Mouse (Mus musculus): ENCODE results near the gene Ubash3b. TPM values are rescaled to one million over a fixed set of nuclear protein-coding genes. Genes with fewer than 3 reads are reported as not detected.

Gene Ubash3b
- polyA plus RNA-seq, 1 experiment from 2014 or later: 3.4 TPM

GRCm38 (mm10) chr9:41011512-41012436, 149.7 kb downstream of the Ubash3b start:
- no peak overlapping the region for H3K4me3 ChIP-seq (ENCODE audit: low read length)
- no peak overlapping the region for H3K4me2 ChIP-seq (ENCODE audit: low read depth, low read length)
- H3K9me3 ChIP-seq (ENCODE audit: control insufficient read depth, low read length): no peaks in the 10 kb centered on the region
- H3K4me1 ChIP-seq (ENCODE audit: control insufficient read depth, insufficient read depth, low read length): no peaks in the 10 kb centered on the region
- no peak overlapping the region for H3K9ac ChIP-seq (ENCODE audit: low read depth, low read length)
- no peaks in the 10 kb centered on the region for H3K36me3 ChIP-seq (ENCODE audit: control insufficient read depth, insufficient read depth, low read length)
- no peaks in the 10 kb centered on the region for H3K27me3 ChIP-seq (replicated peaks; ENCODE audit: control insufficient read depth, insufficient read depth, low read length)
- ATAC-seq: no peak
- no peak overlapping the region for H3K27ac ChIP-seq (ENCODE audit: low read length)
- 69% methylated on average over 13 of the region's 13 CpGs for WGBS

GRCm38 (mm10) chr9:41007785-41008184, 153.7 kb downstream of the Ubash3b start:
- 12% methylated on average over 1 of the region's 1 CpGs for WGBS
- Histone ChIP-seq H3K9ac (ENCODE audit: low read depth, low read length) (no peak overlapping the region), H3K27me3 (replicated peaks; ENCODE audit: control insufficient read depth, insufficient read depth, low read length) (no peaks in the 10 kb centered on the region), H3K27ac (ENCODE audit: low read length) (no peak overlapping the region), H3K4me1 (ENCODE audit: control insufficient read depth, insufficient read depth, low read length) (no peaks in the 10 kb centered on the region), H3K4me2 (ENCODE audit: low read depth, low read length) (no peak overlapping the region), H3K9me3 (ENCODE audit: control insufficient read depth, low read length) (no peaks in the 10 kb centered on the region), H3K4me3 (ENCODE audit: low read length) (no peak overlapping the region), H3K36me3 (ENCODE audit: control insufficient read depth, insufficient read depth, low read length) (no peaks in the 10 kb centered on the region)
- ATAC-seq: no peak

- H3K27me3 ChIP-seq (replicated peaks; ENCODE audit: control insufficient read depth, insufficient read depth, low read length): no peaks in the 10 kb centered on the region
- no peak within 1 kb of the TSS for H3K9ac ChIP-seq (ENCODE audit: low read depth, low read length)
- no peaks in the 10 kb centered on the region for H3K4me1 ChIP-seq (ENCODE audit: control insufficient read depth, insufficient read depth, low read length)
- no peaks in the 10 kb centered on the region for H3K9me3 ChIP-seq (ENCODE audit: control insufficient read depth, low read length)
- 45% methylated on average over 4 of the region's 4 CpGs for WGBS
- no peaks in the 10 kb centered on the region for H3K36me3 ChIP-seq (ENCODE audit: control insufficient read depth, insufficient read depth, low read length)
- no peak within 1 kb of the TSS for H3K4me2 ChIP-seq (ENCODE audit: low read depth, low read length)
- no peak for ATAC-seq
- no peak within 1 kb of the TSS for H3K27ac ChIP-seq (ENCODE audit: low read length)
- no peak within 1 kb of the TSS for H3K4me3 ChIP-seq (ENCODE audit: low read length)
These were observed 157.1 kb downstream of the Ubash3b start, which contains the start of gene Crtam for GRCm38 (mm10) chr9:41004415-41004814. Crtam (minus strand) TSS chr9:41004628.

- Histone ChIP-seq H3K4me1 (ENCODE audit: control insufficient read depth, insufficient read depth, low read length) (no peaks in the 10 kb centered on the region), H3K9me3 (ENCODE audit: control insufficient read depth, low read length) (no peaks in the 10 kb centered on the region), H3K4me2 (ENCODE audit: low read depth, low read length) (no peak overlapping the region), H3K9ac (ENCODE audit: low read depth, low read length) (no peak overlapping the region), H3K27ac (ENCODE audit: low read length) (no peak overlapping the region), H3K4me3 (ENCODE audit: low read length) (no peak overlapping the region), H3K27me3 (replicated peaks; ENCODE audit: control insufficient read depth, insufficient read depth, low read length) (no peaks in the 10 kb centered on the region), H3K36me3 (ENCODE audit: control insufficient read depth, insufficient read depth, low read length) (no peaks in the 10 kb centered on the region)
- no peak for ATAC-seq
- WGBS: 80% methylated on average over 7 of the region's 7 CpGs
These were observed 164.2 kb downstream of the Ubash3b start for GRCm38 (mm10) chr9:40997116-40997779.

- H3K36me3 ChIP-seq (ENCODE audit: control insufficient read depth, insufficient read depth, low read length): no peaks in the 10 kb centered on the region
- no peak overlapping the region for H3K4me3 ChIP-seq (ENCODE audit: low read length)
- H3K27ac ChIP-seq (ENCODE audit: low read length): no peak overlapping the region
- WGBS: 82% methylated on average over 5 of the region's 5 CpGs
- no peaks in the 10 kb centered on the region for H3K4me1 ChIP-seq (ENCODE audit: control insufficient read depth, insufficient read depth, low read length)
- H3K4me2 ChIP-seq (ENCODE audit: low read depth, low read length): no peak overlapping the region
- no peak for ATAC-seq
- no peak overlapping the region for H3K9ac ChIP-seq (ENCODE audit: low read depth, low read length)
- no peaks in the 10 kb centered on the region for H3K9me3 ChIP-seq (ENCODE audit: control insufficient read depth, low read length)
- no peaks in the 10 kb centered on the region for H3K27me3 ChIP-seq (replicated peaks; ENCODE audit: control insufficient read depth, insufficient read depth, low read length)
These were observed 167.4 kb downstream of the Ubash3b start for GRCm38 (mm10) chr9:40994075-40994474.

GRCm38 (mm10) chr9:40991511-40991910, 170.0 kb downstream of the Ubash3b start:
- H3K4me2 ChIP-seq (ENCODE audit: low read depth, low read length): no peak overlapping the region
- H3K9ac ChIP-seq (ENCODE audit: low read depth, low read length): no peak overlapping the region
- H3K27me3 ChIP-seq (replicated peaks; ENCODE audit: control insufficient read depth, insufficient read depth, low read length): no peaks in the 10 kb centered on the region
- no peaks in the 10 kb centered on the region for H3K4me1 ChIP-seq (ENCODE audit: control insufficient read depth, insufficient read depth, low read length)
- no peak overlapping the region for H3K27ac ChIP-seq (ENCODE audit: low read length)
- H3K4me3 ChIP-seq (ENCODE audit: low read length): no peak overlapping the region
- 88% methylated on average over 6 of the region's 6 CpGs for WGBS
- H3K9me3 ChIP-seq (ENCODE audit: control insufficient read depth, low read length): no peaks in the 10 kb centered on the region
- no peaks in the 10 kb centered on the region for H3K36me3 ChIP-seq (ENCODE audit: control insufficient read depth, insufficient read depth, low read length)
- no peak for ATAC-seq

GRCm38 (mm10) chr9:40989940-40990588, 171.4 kb downstream of the Ubash3b start:
- no peak overlapping the region for H3K4me2 ChIP-seq (ENCODE audit: low read depth, low read length)
- H3K9ac ChIP-seq (ENCODE audit: low read depth, low read length): no peak overlapping the region
- no peaks in the 10 kb centered on the region for H3K36me3 ChIP-seq (ENCODE audit: control insufficient read depth, insufficient read depth, low read length)
- no peaks in the 10 kb centered on the region for H3K27me3 ChIP-seq (replicated peaks; ENCODE audit: control insufficient read depth, insufficient read depth, low read length)
- ATAC-seq: no peak
- H3K9me3 ChIP-seq (ENCODE audit: control insufficient read depth, low read length): no peaks in the 10 kb centered on the region
- H3K4me3 ChIP-seq (ENCODE audit: low read length): no peak overlapping the region
- no peak overlapping the region for H3K27ac ChIP-seq (ENCODE audit: low read length)
- WGBS: 37% methylated on average over 4 of the region's 4 CpGs
- no peaks in the 10 kb centered on the region for H3K4me1 ChIP-seq (ENCODE audit: control insufficient read depth, insufficient read depth, low read length)

GRCm38 (mm10) chr9:40984313-40984712, 177.2 kb downstream of the Ubash3b start:
- no peak overlapping the region for H3K27ac ChIP-seq (ENCODE audit: low read length)
- no peaks in the 10 kb centered on the region for H3K9me3 ChIP-seq (ENCODE audit: control insufficient read depth, low read length)
- no peak overlapping the region for H3K9ac ChIP-seq (ENCODE audit: low read depth, low read length)
- H3K4me1 ChIP-seq (ENCODE audit: control insufficient read depth, insufficient read depth, low read length): no peaks in the 10 kb centered on the region
- H3K27me3 ChIP-seq (replicated peaks; ENCODE audit: control insufficient read depth, insufficient read depth, low read length): no peaks in the 10 kb centered on the region
- no peak overlapping the region for H3K4me3 ChIP-seq (ENCODE audit: low read length)
- 67% methylated on average over 3 of the region's 3 CpGs for WGBS
- no peak for ATAC-seq
- no peaks in the 10 kb centered on the region for H3K36me3 ChIP-seq (ENCODE audit: control insufficient read depth, insufficient read depth, low read length)
- H3K4me2 ChIP-seq (ENCODE audit: low read depth, low read length): no peak overlapping the region

GRCm38 (mm10) chr9:40983758-40984157, 177.7 kb downstream of the Ubash3b start:
- 79% methylated on average over 3 of the region's 3 CpGs for WGBS

More at GRCm38 (mm10) chr9:40983758-40984157, 177.7 kb downstream of the Ubash3b start:
- Histone ChIP-seq H3K27me3 (replicated peaks; ENCODE audit: control insufficient read depth, insufficient read depth, low read length) (no peaks in the 10 kb centered on the region), H3K4me3 (ENCODE audit: low read length) (no peak overlapping the region), H3K9ac (ENCODE audit: low read depth, low read length) (no peak overlapping the region), H3K36me3 (ENCODE audit: control insufficient read depth, insufficient read depth, low read length) (no peaks in the 10 kb centered on the region), H3K4me1 (ENCODE audit: control insufficient read depth, insufficient read depth, low read length) (no peaks in the 10 kb centered on the region), H3K27ac (ENCODE audit: low read length) (no peak overlapping the region), H3K9me3 (ENCODE audit: control insufficient read depth, low read length) (no peaks in the 10 kb centered on the region), H3K4me2 (ENCODE audit: low read depth, low read length) (no peak overlapping the region)
- no peak for ATAC-seq

Data from intestine, embryonic 16.5 days (tissue).